Mouse (Mus musculus) hindbrain, embryonic 12.5 days (tissue): ENCODE measurements at regions not wholly inside any gene's neighbourhood (a gene's known extent, or its start where the extent isn't known, plus 50 kb on each side); places are given as distances from the start of the nearest gene placed in this dataset.
"Not testable (repeated sequence)": the region's sequence is repeated elsewhere in the genome, so short reads cannot be mapped to it uniquely, and the experiment has no call there.

ENCODE experiments used
- ATAC-seq: fragments of 200-750 bp; cut with Nextera tagmentation; 2 replicates; pipeline ENCODE4 v1.8.0; 2017; ENCODE audit warnings: moderate TSS enrichment; ENCODE audit not compliant: low FRiP score
- H3K27ac ChIP-seq: fragments of 300-500 bp; sonication (generic); 2 replicates; pipeline ENCODE4 v1.5.1; 2016; ENCODE audit warnings: mild to moderate bottlenecking
- H3K27me3 ChIP-seq: fragments of 300-500 bp; sonication (generic); 2 replicates; pipeline ENCODE4 v1.6.1; 2016; ENCODE audit warnings: mild to moderate bottlenecking
- H3K36me3 ChIP-seq: fragments of 300-500 bp; sonication (generic); 2 replicates; pipeline ENCODE4 v1.6.1; 2016; ENCODE audit warnings: mild to moderate bottlenecking
- H3K4me1 ChIP-seq: fragments of 300-500 bp; sonication (generic); 2 replicates; pipeline ENCODE4 v1.6.1; 2016
- H3K4me2 ChIP-seq: fragments of 300-500 bp; sonication (generic); replicated peaks from 2 replicates; pipeline ENCODE4 v1.6.1; 2016; ENCODE audit warnings: mild to moderate bottlenecking
- H3K4me3 ChIP-seq: fragments of 300-500 bp; sonication (generic); 2 replicates; pipeline ENCODE4 v1.5.1; 2016; ENCODE audit warnings: mild to moderate bottlenecking
- H3K9ac ChIP-seq: fragments of 300-500 bp; sonication (generic); 2 replicates; pipeline ENCODE4 v1.6.1; 2016; ENCODE audit warnings: mild to moderate bottlenecking, moderate library complexity
- H3K9me3 ChIP-seq: fragments of 300-500 bp; sonication (generic); replicated peaks from 2 replicates; pipeline ENCODE4 v1.6.1; 2016; ENCODE audit warnings: mild to moderate bottlenecking
- WGBS: fragments of 180-500 bp; shearing (Covaris S2); methylation state at CpG from one replicate; pipeline ENCODE4 v1.1.7; 2016; 5-methylcytosine and 5-hydroxymethylcytosine counted together

DNA sequence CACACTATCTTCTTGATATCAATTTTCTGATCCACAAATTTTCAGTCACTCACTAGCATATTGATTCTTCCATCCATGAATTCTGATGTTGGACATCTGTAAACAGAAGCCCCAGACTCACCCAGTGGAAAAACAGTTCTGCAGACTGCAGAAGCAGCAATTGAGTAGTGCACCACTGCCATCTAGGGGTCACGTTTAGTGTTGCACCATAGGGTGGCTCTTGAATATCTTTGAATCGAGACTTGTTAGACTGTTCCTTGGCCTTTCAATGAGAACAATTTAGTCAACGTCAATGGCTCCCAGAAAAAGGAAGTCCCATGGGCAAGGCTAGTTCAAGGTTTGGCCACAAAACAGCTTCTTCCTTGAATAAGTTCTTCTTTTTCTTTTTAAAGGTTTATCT, 828.1 kb downstream of the Gm10330 start:
- H3K4me3 ChIP-seq, ATAC-seq, H3K9ac ChIP-seq, H3K9me3 ChIP-seq, H3K36me3 ChIP-seq, H3K27me3 ChIP-seq, H3K4me1 ChIP-seq, H3K4me2 ChIP-seq, H3K27ac ChIP-seq: not testable (repeated sequence)
- WGBS: 57% methylated on average over 3 of the region's 3 CpGs

DNA sequence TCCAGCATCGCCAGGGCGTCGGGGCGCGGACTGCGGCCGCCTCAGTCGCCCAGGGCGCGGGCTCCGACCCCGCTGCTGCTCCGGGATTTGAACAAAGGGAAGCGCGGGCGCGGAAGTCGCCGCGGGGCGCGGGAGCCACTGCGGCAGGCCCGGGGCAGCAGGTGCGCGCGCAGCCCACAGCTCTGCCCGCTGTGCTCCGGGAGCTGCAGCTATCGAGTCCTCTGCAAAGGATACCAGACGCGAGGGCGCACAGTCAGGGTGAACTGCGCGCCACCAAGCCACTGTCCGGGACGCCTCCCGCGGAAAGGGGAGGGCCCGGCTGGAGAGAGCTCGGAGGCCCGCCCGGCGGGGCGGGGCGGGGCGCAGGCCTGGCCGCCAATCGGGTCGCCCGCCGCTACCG, 873.9 kb downstream of the Gm10330 start:
- H3K4me3 ChIP-seq: peak overlapping the region; percentile 65
- peak overlapping the region; percentile 60 for H3K4me2 ChIP-seq
- H3K36me3 ChIP-seq, ATAC-seq, H3K9me3 ChIP-seq, H3K27me3 ChIP-seq, H3K4me1 ChIP-seq: not testable (repeated sequence)
- peak overlapping the region; percentile 62; the same call in 1 of the 2 replicates for H3K27ac ChIP-seq
- peak overlapping the region; percentile 59 for H3K9ac ChIP-seq
- 1% methylated on average over 40 of the region's 53 CpGs for WGBS
